Mouse (Mus musculus): ENCODE measurements at regions not wholly inside any gene's neighbourhood (a gene's known extent, or its start where the extent isn't known, plus 50 kb on each side); places are given as distances from the start of the nearest gene placed in this dataset.

- DNase-seq: no peak
Observed at GRCm38 (mm10) chr13:85035903-85036302, 153.3 kb upstream of the Ccnh start.

GRCm38 (mm10) chr13:85036830-85037229, 152.4 kb upstream of the Ccnh start:
- no peak for DNase-seq

- peak; percentile 7 to 27 for DNase-seq
Observed at GRCm38 (mm10) chr13:85066585-85067550, 122.3 kb upstream of the Ccnh start.

GRCm38 (mm10) chr13:85067551-85068283, 121.5 kb upstream of the Ccnh start:
- DNase-seq: no peak

- no peak for DNase-seq
Observed at GRCm38 (mm10) chr13:85068403-85068802, 120.8 kb upstream of the Ccnh start.

GRCm38 (mm10) chr13:85083335-85083734, 105.9 kb upstream of the Ccnh start:
- no peak for DNase-seq

GRCm38 (mm10) chr13:85083742-85084141, 105.5 kb upstream of the Ccnh start:
- DNase-seq: no peak

- no peak for DNase-seq
Observed at GRCm38 (mm10) chr13:85096174-85096573, 93.0 kb upstream of the Ccnh start.

GRCm38 (mm10) chr13:85123309-85123708, 65.9 kb upstream of the Ccnh start:
- DNase-seq: no peak

GRCm38 (mm10) chr13:85126573-85127547, 62.3 kb upstream of the Ccnh start:
- DNase-seq: peak; percentile 51 to 69

- DNase-seq: no peak
Observed at GRCm38 (mm10) chr13:85127548-85127925, 61.7 kb upstream of the Ccnh start.
